8 mouse cellular contexts compared by ENCODE assay signal in the genomic region with DNA sequence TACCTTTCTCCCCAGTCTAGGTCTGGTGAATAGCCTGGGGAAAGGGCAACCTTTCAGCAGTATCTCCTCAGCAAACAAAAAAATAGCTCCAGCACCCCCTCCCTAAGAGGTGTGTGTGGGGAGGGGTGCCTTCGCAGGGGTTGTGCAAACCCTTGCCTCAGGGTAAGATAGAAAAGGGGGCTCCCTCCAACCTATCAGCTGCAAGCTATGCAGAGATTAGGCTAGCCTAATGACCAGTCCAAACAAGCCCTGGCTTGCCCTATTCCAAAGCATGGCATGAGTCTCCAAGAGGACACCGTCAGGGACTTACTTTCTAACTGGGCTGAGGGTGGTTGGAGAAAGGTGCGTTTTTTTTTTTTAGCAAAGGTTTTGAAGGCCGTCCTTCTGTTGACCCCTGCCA. TPM values are rescaled to one million over a fixed set of nuclear protein-coding genes. Genes with fewer than 3 reads are reported as not detected.
A peak's percentile ranks its signal among the peaks of the same experiment; 100 is the strongest.
DNase-seq lines count a peak whose midpoint lies in the region; ATAC-seq and TF ChIP-seq lines count a peak whose summit lies in the region.

No protein-coding gene starts in this region.

- H3K4me3 ChIP-seq in heart, adult 2 months, result peak overlapping the region; percentile 53; the same call in 1 of the 2 replicates
- peak overlapping the region; percentile 94 for H3K4me3 ChIP-seq in C2C12 (ENCODE audit: insufficient read depth, poor library complexity, severe bottlenecking)
- peak overlapping the region; percentile 94; the same call in 1 of the 2 replicates for H3K4me3 ChIP-seq in forebrain, embryonic 16.5 days (replicated peaks; ENCODE audit: low read length)
- H3K4me3 ChIP-seq in liver, embryonic 13.5 days (replicated peaks), result peak overlapping the region; percentile 95

- intact Hi-C loops in heart, adult 2 months (cut with DNase I), result loop anchor here (5.0 kb wide), 1 partner anchor 559 kb away; the partner anchor contains the start of gene Taok1
- intact Hi-C loops in heart, postnatal 14 days (cut with DNase I), result no loop called here

- peak overlapping the region; percentile 73 for H3ac ChIP-seq in C2C12 (ENCODE audit: control insufficient read depth, insufficient read length, low read depth)

- no peak for ATAC-seq in forebrain, embryonic 16.5 days
- no peak for ATAC-seq in liver, embryonic 13.5 days (ENCODE audit: low read depth)

- H3K79me3 ChIP-seq in C2C12 (ENCODE audit: low read depth), result peaks cover 38% of the 10 kb centered on the region

- 82% methylated on average over 4 of the region's 4 CpGs for WGBS in heart, adult 2 months
- WGBS in forebrain, embryonic 16.5 days, result 37% methylated on average over 4 of the region's 4 CpGs
- 51% methylated on average over 4 of the region's 4 CpGs for WGBS in liver, embryonic 13.5 days (ENCODE audit: insufficient replicate concordance)

- no peak for TF ChIP-seq POLR2A in heart, adult 2 months (IDR thresholded peaks at IDR 0.05; ENCODE audit: insufficient read depth, low read depth, low read length)

- peak overlapping the region; percentile 62 for H3K27ac ChIP-seq in heart, adult 2 months
- H3K27ac ChIP-seq in forebrain, embryonic 16.5 days (ENCODE audit: low read length), result peak overlapping the region; percentile 5; the same call in 1 of the 2 replicates
- H3K27ac ChIP-seq in liver, embryonic 13.5 days, result peak overlapping the region; percentile 91

- H3K4me1 ChIP-seq in heart, adult 2 months (ENCODE audit: control insufficient read depth, insufficient read depth, low read length), result peaks cover 3% of the 10 kb centered on the region; the same call in 1 of the 2 replicates
- peaks cover 28% of the 10 kb centered on the region for H3K4me1 ChIP-seq in forebrain, embryonic 16.5 days (replicated peaks; ENCODE audit: control insufficient read depth, insufficient read depth, low read length)
- peaks cover 92% of the 10 kb centered on the region for H3K4me1 ChIP-seq in liver, embryonic 13.5 days (replicated peaks)

- H3K79me2 ChIP-seq in heart, adult 2 months (replicated peaks; ENCODE audit: control insufficient read depth, insufficient read depth, low read length), result no peaks in the 10 kb centered on the region
- H3K79me2 ChIP-seq in C2C12 (ENCODE audit: control insufficient read depth, insufficient read depth), result peaks cover 42% of the 10 kb centered on the region

- peak overlapping the region; percentile 68 for H3K4me2 ChIP-seq in forebrain, embryonic 16.5 days (ENCODE audit: low read length)
- peak overlapping the region; percentile 100 for H3K4me2 ChIP-seq in liver, embryonic 13.5 days

- H3K27me3 ChIP-seq in heart, adult 2 months (ENCODE audit: control insufficient read depth, insufficient read depth, low read length), result no peaks in the 10 kb centered on the region
- H3K27me3 ChIP-seq in C2C12 (ENCODE audit: control insufficient read depth, insufficient read depth, insufficient read length), result no peaks in the 10 kb centered on the region
- H3K27me3 ChIP-seq in forebrain, embryonic 16.5 days (replicated peaks; ENCODE audit: control insufficient read depth, insufficient read depth, low read length), result no peaks in the 10 kb centered on the region
- no peaks in the 10 kb centered on the region for H3K27me3 ChIP-seq in liver, embryonic 13.5 days

- H3K9me3 ChIP-seq in forebrain, embryonic 16.5 days (ENCODE audit: control insufficient read depth, low read length), result no peaks in the 10 kb centered on the region
- H3K9me3 ChIP-seq in liver, embryonic 13.5 days (replicated peaks), result no peaks in the 10 kb centered on the region

- H3K36me3 ChIP-seq in heart, adult 2 months (ENCODE audit: control insufficient read depth, insufficient read depth, low read length), result no peaks in the 10 kb centered on the region
- peaks cover 21% of the 10 kb centered on the region for H3K36me3 ChIP-seq in C2C12 (ENCODE audit: control insufficient read depth, insufficient read depth)
- peaks cover 5% of the 10 kb centered on the region for H3K36me3 ChIP-seq in forebrain, embryonic 16.5 days (ENCODE audit: control insufficient read depth, insufficient read depth)
- peaks cover 30% of the 10 kb centered on the region for H3K36me3 ChIP-seq in liver, embryonic 13.5 days

- no peak for TF ChIP-seq CTCF in heart, adult 2 months (IDR thresholded peaks at IDR 0.05)
- TF ChIP-seq CTCF in C2C12 (IDR thresholded peaks at IDR 0.05; ENCODE audit: control insufficient read depth, insufficient read depth, insufficient read length), result no peak

- DNase-seq in heart, adult 2 months, result no peak
- no peak for DNase-seq in heart, postnatal 14 days
- DNase-seq in liver, embryonic 13.5 days, result no peak
- no peak for DNase-seq in yolk sac, embryonic 10.5 days (ENCODE audit: low spot score)
- no peak for DNase-seq in layer of hippocampus, adult 18-20 months (ENCODE audit: low spot score in 2 of 2)
- no peak for DNase-seq in cerebellum, postnatal 36 days

- no peak overlapping the region for H3K9ac ChIP-seq in heart, adult 2 months (ENCODE audit: low read depth, low read length)
- peak overlapping the region; percentile 99 for H3K9ac ChIP-seq in forebrain, embryonic 16.5 days (replicated peaks; ENCODE audit: low read depth, low read length)
- H3K9ac ChIP-seq in liver, embryonic 13.5 days, result peak overlapping the region; percentile 99

- no peak for TF ChIP-seq EP300 in heart, adult 2 months (IDR thresholded peaks at IDR 0.05; ENCODE audit: insufficient read depth, low read depth, low read length)

TF ChIP-seq in C2C12, 6 proteins besides CTCF, POLR2A, EP300 and RAD21:
- no peak for TF ChIP-seq FOSL1 (IDR thresholded peaks at IDR 0.05; ENCODE audit: insufficient read depth, low read length, poor library complexity, severe bottlenecking)
- no peak for TF ChIP-seq MYOD1 (IDR thresholded peaks at IDR 0.05; ENCODE audit: control insufficient read depth, insufficient read length, low read depth)
- no peak for TF ChIP-seq CEBPB (IDR thresholded peaks at IDR 0.05; ENCODE audit: low read depth)
- TF ChIP-seq MAX (IDR thresholded peaks at IDR 0.05), result no peak
- no peak for TF ChIP-seq MYOG (IDR thresholded peaks at IDR 0.05; ENCODE audit: control insufficient read depth, extremely low read depth, insufficient read length)

RNA-seq across cellular contexts. Expression of gene Traf4, which starts 0.8 kb away (rescaled TPM):
- 1 to 10 TPM; 3.7 to 6.0 TPM for total RNA-seq in heart, adult 2 months (2021)
- 11.2 and 13.4 TPM in 2 replicates for polyA plus RNA-seq in heart, adult 2 months (2012; rRNA removed)
- total RNA-seq in heart, postnatal 14 days (2021), result 10 to 100 TPM; 10.3 to 11.2 TPM
- 99.8 TPM for polyA plus RNA-seq in C2C12 (2012; fragmentation: generic; extraction: Trizol)
- polyA plus RNA-seq in forebrain, embryonic 16.5 days (2015; fragmentation: Nextera tagmentation; extraction: Ambion mirVana), result 122 and 124 TPM in 2 replicates
- 28.0 and 34.6 TPM in 2 replicates for polyA plus RNA-seq in liver, embryonic 13.5 days (2015; fragmentation: Nextera tagmentation; extraction: Ambion mirVana)
- total RNA-seq in layer of hippocampus, adult 18-20 months (2021), result 1 to 10 TPM; 8.3 to 9.8 TPM

RNA-seq across cellular contexts. Expression of gene Nek8, which starts 10.3 kb away (rescaled TPM):
- 1 to 10 TPM; 1.6 to 2.5 TPM for total RNA-seq in heart, adult 2 months (2021)
- polyA plus RNA-seq in heart, adult 2 months (2012; rRNA removed), result 7.0 and 7.6 TPM in 2 replicates
- total RNA-seq in heart, postnatal 14 days (2021), result 1 to 10 TPM; 4.8 to 6.2 TPM
- 8.9 TPM for polyA plus RNA-seq in C2C12 (2012; fragmentation: generic; extraction: Trizol)
- 5.1 and 6.0 TPM in 2 replicates for polyA plus RNA-seq in forebrain, embryonic 16.5 days (2015; fragmentation: Nextera tagmentation; extraction: Ambion mirVana)
- polyA plus RNA-seq in liver, embryonic 13.5 days (2015; fragmentation: Nextera tagmentation; extraction: Ambion mirVana), result 8.9 and 9.2 TPM in 2 replicates
- total RNA-seq in layer of hippocampus, adult 18-20 months (2021), result 1 to 10 TPM; 2.6 to 4.1 TPM

RNA-seq across cellular contexts. Expression of gene Tlcd1, which starts 10.3 kb away (rescaled TPM):
- 1 to 10 TPM; 5.4 to 5.7 TPM for total RNA-seq in heart, adult 2 months (2021)
- 15.7 and 17.3 TPM in 2 replicates for polyA plus RNA-seq in heart, adult 2 months (2012; rRNA removed)
- total RNA-seq in heart, postnatal 14 days (2021), result 1 to 10 TPM; 6.5 to 7.6 TPM
- 15.9 TPM for polyA plus RNA-seq in C2C12 (2012; fragmentation: generic; extraction: Trizol)
- polyA plus RNA-seq in forebrain, embryonic 16.5 days (2015; fragmentation: Nextera tagmentation; extraction: Ambion mirVana), result 5.4 and 6.5 TPM in 2 replicates
- 50.3 and 54.3 TPM in 2 replicates for polyA plus RNA-seq in liver, embryonic 13.5 days (2015; fragmentation: Nextera tagmentation; extraction: Ambion mirVana)
- 10 to 100 TPM; 16.8 to 17.5 TPM for total RNA-seq in layer of hippocampus, adult 18-20 months (2021)

RNA-seq across cellular contexts. Expression of gene Rpl23a, which starts 17.2 kb away (rescaled TPM):
- total RNA-seq in heart, adult 2 months (2021), result 100 to 1,000 TPM; 801 to 911 TPM
- polyA plus RNA-seq in heart, adult 2 months (2012; rRNA removed), result 155 and 253 TPM in 2 replicates
- total RNA-seq in heart, postnatal 14 days (2021), result 100 to 1,000 TPM; 776 to 812 TPM
- polyA plus RNA-seq in C2C12 (2012; fragmentation: generic; extraction: Trizol), result 4,612 TPM
- polyA plus RNA-seq in forebrain, embryonic 16.5 days (2015; fragmentation: Nextera tagmentation; extraction: Ambion mirVana), result 758 and 831 TPM in 2 replicates
- polyA plus RNA-seq in liver, embryonic 13.5 days (2015; fragmentation: Nextera tagmentation; extraction: Ambion mirVana), result 1,033 and 1,075 TPM in 2 replicates
- 100 to 1,000 TPM; 770 to 803 TPM for total RNA-seq in layer of hippocampus, adult 18-20 months (2021)

RNA-seq across cellular contexts. Expression of gene Rab34, which starts 22.1 kb away (rescaled TPM):
- total RNA-seq in heart, adult 2 months (2021), result 1 to 10 TPM; 8.2 to 9.8 TPM
- polyA plus RNA-seq in heart, adult 2 months (2012; rRNA removed), result 17.2 and 17.5 TPM in 2 replicates
- total RNA-seq in heart, postnatal 14 days (2021), result 10 to 100 TPM; 14.2 to 17.8 TPM
- polyA plus RNA-seq in C2C12 (2012; fragmentation: generic; extraction: Trizol), result 182 TPM
- polyA plus RNA-seq in forebrain, embryonic 16.5 days (2015; fragmentation: Nextera tagmentation; extraction: Ambion mirVana), result 53.9 and 56.9 TPM in 2 replicates
- 13.5 and 15.6 TPM in 2 replicates for polyA plus RNA-seq in liver, embryonic 13.5 days (2015; fragmentation: Nextera tagmentation; extraction: Ambion mirVana)
- 10 to 100 TPM; 22.5 to 25.8 TPM for total RNA-seq in layer of hippocampus, adult 18-20 months (2021)

Comparison
In these comparisons a context has a peak if more than half of its experiments do, and no peak if none do; other contexts are left out.
1. H3K27ac ChIP-seq: peak in every context shown above with its lines; median percentile 91 in liver, embryonic 13.5 days; 62 in heart, adult 2 months; 5 in forebrain, embryonic 16.5 days.